Comparison of ENCODE assay signal across 9 mouse cellular contexts in genomic region chr2:127539494-127539893, GRCm38 (mm10). TPM values are rescaled to one million over a fixed set of nuclear protein-coding genes. Genes with fewer than 3 reads are reported as not detected.
DNase-seq lines count a peak whose midpoint lies in the region; ATAC-seq and TF ChIP-seq lines count a peak whose summit lies in the region.
"Had no signal": no experiment of that assay in that cellular context is flagged by ENCODE, and none has a peak within 500 bp of the region (broad histone marks: within the 10 kb centered on the region; RNA-seq: fewer than 3 reads in every experiment).

No protein-coding gene starts in this region.

- TF ChIP-seq CTCF in cortical plate, adult 2 months (IDR thresholded peaks at IDR 0.05; ENCODE audit: extremely low read depth, insufficient read depth, low read length), result peak; percentile 61

- no peak for TF ChIP-seq POLR2A in cortical plate, adult 2 months (IDR thresholded peaks at IDR 0.05; ENCODE audit: extremely low read depth, insufficient read depth, low read length)

- DNase-seq in kidney, adult 9 months, result peak; percentile 32
- DNase-seq in kidney, adult 8-10 months, result no peak
- DNase-seq in A20 (ENCODE audit: low read depth, low spot score), result peak; percentile 50
- peak; percentile 28 for DNase-seq in MN1 (ENCODE audit: low spot score)
- no peak for DNase-seq in yolk sac, embryonic 10.5 days (ENCODE audit: low spot score)
- no peak for DNase-seq in lung, adult 18-20 months
- DNase-seq: heart, adult 18-20 months had no signal

- no peak overlapping the region for H3K9ac ChIP-seq in forebrain, embryonic 12.5 days

- no peak for ATAC-seq in forebrain, embryonic 12.5 days (ENCODE audit: low FRiP score)

- peaks cover 4% of the 10 kb centered on the region; the same call in 1 of the 2 replicates for H3K4me1 ChIP-seq in cortical plate, adult 2 months (ENCODE audit: control insufficient read depth, insufficient read depth, low read length)
- H3K4me1 ChIP-seq in forebrain, embryonic 12.5 days, result peaks cover 4% of the 10 kb centered on the region

- H3K4me2 ChIP-seq in forebrain, embryonic 12.5 days, result no peak overlapping the region

- H3K4me3 ChIP-seq in cortical plate, adult 2 months (ENCODE audit: insufficient read depth, low read length), result no peak overlapping the region
- H3K4me3 ChIP-seq in forebrain, embryonic 12.5 days (replicated peaks), result no peak overlapping the region

- H3K27ac ChIP-seq in cortical plate, adult 2 months (ENCODE audit: insufficient read depth, low read length), result no peak overlapping the region
- no peak overlapping the region for H3K27ac ChIP-seq in forebrain, embryonic 12.5 days

- H3K27me3 ChIP-seq in forebrain, embryonic 12.5 days, result peaks cover 70% of the 10 kb centered on the region

- 28% methylated on average over 4 of the region's 4 CpGs for WGBS in forebrain, embryonic 12.5 days

- H3K9me3 ChIP-seq in forebrain, embryonic 12.5 days, result no peaks in the 10 kb centered on the region

- no peaks in the 10 kb centered on the region for H3K36me3 ChIP-seq in forebrain, embryonic 12.5 days (replicated peaks)

RNA-seq across cellular contexts. Expression of gene Prom2, which starts 1.8 kb away (rescaled TPM):
- 0.17 and 0.21 TPM in 2 replicates for polyA plus RNA-seq in cortical plate, adult 2 months (2012; rRNA removed)
- 0.26 and 0.41 TPM in 2 replicates for polyA plus RNA-seq in forebrain, embryonic 12.5 days (2016; fragmentation: Nextera tagmentation; extraction: Ambion mirVana)

RNA-seq across cellular contexts. Expression of gene Kcnip3, which starts 17.6 kb away (rescaled TPM):
- 109 and 110 TPM in 2 replicates for polyA plus RNA-seq in cortical plate, adult 2 months (2012; rRNA removed)
- 3.8 and 4.6 TPM in 2 replicates for polyA plus RNA-seq in forebrain, embryonic 12.5 days (2016; fragmentation: Nextera tagmentation; extraction: Ambion mirVana)

RNA-seq across cellular contexts. Expression of gene Zfp661, which starts 47.4 kb away (rescaled TPM):
- 10.3 and 10.4 TPM in 2 replicates for polyA plus RNA-seq in cortical plate, adult 2 months (2012; rRNA removed)
- polyA plus RNA-seq in forebrain, embryonic 12.5 days (2016; fragmentation: Nextera tagmentation; extraction: Ambion mirVana), result 8.0 and 8.4 TPM in 2 replicates

RNA-seq across cellular contexts. Expression of gene Mrps5, which starts 47.5 kb away (rescaled TPM):
- 88.8 and 90.0 TPM in 2 replicates for polyA plus RNA-seq in cortical plate, adult 2 months (2012; rRNA removed)
- polyA plus RNA-seq in forebrain, embryonic 12.5 days (2016; fragmentation: Nextera tagmentation; extraction: Ambion mirVana), result 175 and 179 TPM in 2 replicates

Comparison
In these comparisons a context has a peak if more than half of its experiments do, and no peak if none do; other contexts are left out.
1. DNase-seq: peak in kidney, adult 9 months (single experiment), A20 (single experiment) and MN1 (single experiment); none in kidney, adult 8-10 months (0 of 2), yolk sac, embryonic 10.5 days (single experiment) and lung, adult 18-20 months (0 of 2).
2. RNA of gene Kcnip3, which starts 17.6 kb away (polyA plus RNA-seq): 109 to 110 TPM in cortical plate, adult 2 months; 3.8 to 4.6 TPM in forebrain, embryonic 12.5 days; every median in the first group is over 10 times any median in the second.